Mouse (Mus musculus) cerebellum, adult (tissue): ENCODE measurements around the gene B020011L13Rik.
"Not testable (repeated sequence)": the region's sequence is repeated elsewhere in the genome, so short reads cannot be mapped to it uniquely, and the experiment has no call there.

Experiments used
- ATAC-seq: cut with Nextera tagmentation; 2 replicates; pipeline ENCODE4 v1.9.2; 2017; ENCODE audit warnings: mild to moderate bottlenecking, moderate library complexity, mixed read lengths; ENCODE audit not compliant: insufficient number of reproducible peaks, low FRiP score, low TSS enrichment

B020011L13Rik gene

GRCm38 (mm10) chr1:117780833-117781232 lies at the start of gene B020011L13Rik:
Gene B020011L13Rik (plus strand): TSS chr1:117781133.
- not testable (repeated sequence) for ATAC-seq

- not testable (repeated sequence) for ATAC-seq
Observed at GRCm38 (mm10) chr1:117816271-117816670, 35.3 kb downstream of the B020011L13Rik start.

GRCm38 (mm10) chr1:117829781-117830180 lies 48.8 kb downstream of the B020011L13Rik start, which contains the start of gene Gm28360:
Gene Gm28360 (plus strand): TSS chr1:117830081.
- ATAC-seq: not testable (repeated sequence)

- not testable (repeated sequence) for ATAC-seq
Observed at GRCm38 (mm10) chr1:117851718-117852117, 70.8 kb downstream of the B020011L13Rik start.
